Mouse (Mus musculus): ENCODE measurements around the gene Slc16a2.

Slc16a2 gene

DNA sequence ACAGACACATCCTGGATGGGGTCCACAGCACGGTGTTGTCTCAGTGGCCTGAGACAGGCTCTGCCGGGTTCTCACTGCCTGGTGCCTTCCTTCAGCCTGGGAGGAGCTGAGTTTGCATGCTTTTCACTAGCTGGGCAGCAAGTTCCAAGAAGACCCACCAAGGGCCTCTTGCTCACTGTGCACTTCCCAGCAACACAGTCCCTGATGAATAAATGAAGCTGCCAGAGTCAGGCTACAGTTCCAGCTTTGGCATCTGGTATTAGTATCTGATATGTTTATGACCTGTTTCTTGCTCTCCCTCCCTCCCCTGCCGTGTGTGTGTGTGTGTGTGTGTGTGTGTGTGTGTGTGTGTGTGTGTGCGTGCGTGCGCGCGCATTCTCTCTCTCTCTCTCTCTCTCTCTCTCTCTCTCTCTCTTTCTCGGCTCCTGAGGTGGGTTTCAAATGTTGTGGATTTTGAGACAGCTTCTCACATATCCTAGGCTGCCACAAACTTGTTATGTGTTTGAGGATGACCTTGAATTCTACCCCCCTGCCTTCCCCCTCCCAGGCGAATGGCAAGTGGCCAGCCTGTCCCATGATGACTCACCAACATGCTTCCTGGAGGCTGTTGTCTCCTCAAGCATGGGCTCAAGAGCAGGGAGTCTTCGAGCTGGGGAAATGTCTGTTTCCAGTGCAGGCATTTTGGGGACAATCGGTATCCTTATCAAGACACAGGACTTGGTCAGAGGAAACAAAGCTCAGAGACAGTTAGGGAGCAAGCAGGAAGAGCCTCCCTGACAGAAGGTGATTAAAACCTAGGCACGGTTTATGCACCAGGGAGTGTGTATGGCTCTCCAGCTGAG lies 80.3 kb downstream of the Slc16a2 start:
- no peak for DNase-seq (ENCODE audit: extremely low spot score, low read depth, low spot score)

DNA sequence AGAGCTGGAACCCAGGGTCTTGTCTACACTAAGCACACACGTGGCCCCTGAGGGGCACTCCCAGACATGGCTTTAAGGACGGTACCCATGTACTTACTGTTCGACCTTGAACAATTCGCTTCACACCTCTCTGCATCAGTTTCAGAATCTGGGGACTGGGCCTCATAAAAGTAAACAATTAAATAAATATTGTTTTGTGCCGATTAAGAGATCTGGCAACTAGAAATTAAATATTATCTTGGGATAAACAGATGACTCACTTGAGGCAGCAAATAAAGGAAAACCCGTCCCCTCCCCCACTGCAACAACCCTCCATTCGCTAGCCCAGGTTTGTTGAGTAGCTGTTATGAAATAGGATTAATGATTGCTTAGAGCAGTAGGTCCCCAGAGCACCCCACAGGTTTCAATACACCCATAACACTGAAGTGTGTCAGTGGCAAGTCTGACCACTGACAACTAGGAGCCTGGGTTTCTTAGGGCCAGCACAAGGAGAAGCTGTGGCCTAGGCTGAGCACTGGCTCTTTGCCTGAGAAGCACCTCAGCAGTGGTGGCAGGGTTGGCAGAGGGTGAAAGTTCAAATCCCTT lies 87.7 kb downstream of the Slc16a2 start:
- no peak for DNase-seq (ENCODE audit: extremely low spot score, low read depth, low spot score)

DNA sequence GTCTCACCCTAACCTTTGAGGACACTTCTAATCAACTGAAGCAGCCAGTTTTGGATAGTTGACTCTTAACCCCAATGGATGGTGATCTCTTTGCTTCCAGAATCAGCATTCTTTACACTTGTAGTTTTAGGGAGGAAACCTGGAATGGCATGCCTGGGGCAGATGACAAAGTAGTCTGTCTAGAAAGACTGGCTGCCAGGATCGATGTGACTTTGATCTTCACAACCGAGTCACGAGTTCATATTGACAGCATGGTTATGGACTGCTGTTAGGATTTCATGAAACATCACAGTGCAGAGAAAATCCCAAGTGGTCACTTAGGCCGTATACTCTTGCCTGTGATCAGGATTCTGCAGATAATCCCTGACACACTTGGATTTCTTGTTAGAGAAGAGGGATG lies 88.7 kb downstream of the Slc16a2 start:
- no peak for DNase-seq (ENCODE audit: extremely low spot score, low read depth, low spot score)

DNA sequence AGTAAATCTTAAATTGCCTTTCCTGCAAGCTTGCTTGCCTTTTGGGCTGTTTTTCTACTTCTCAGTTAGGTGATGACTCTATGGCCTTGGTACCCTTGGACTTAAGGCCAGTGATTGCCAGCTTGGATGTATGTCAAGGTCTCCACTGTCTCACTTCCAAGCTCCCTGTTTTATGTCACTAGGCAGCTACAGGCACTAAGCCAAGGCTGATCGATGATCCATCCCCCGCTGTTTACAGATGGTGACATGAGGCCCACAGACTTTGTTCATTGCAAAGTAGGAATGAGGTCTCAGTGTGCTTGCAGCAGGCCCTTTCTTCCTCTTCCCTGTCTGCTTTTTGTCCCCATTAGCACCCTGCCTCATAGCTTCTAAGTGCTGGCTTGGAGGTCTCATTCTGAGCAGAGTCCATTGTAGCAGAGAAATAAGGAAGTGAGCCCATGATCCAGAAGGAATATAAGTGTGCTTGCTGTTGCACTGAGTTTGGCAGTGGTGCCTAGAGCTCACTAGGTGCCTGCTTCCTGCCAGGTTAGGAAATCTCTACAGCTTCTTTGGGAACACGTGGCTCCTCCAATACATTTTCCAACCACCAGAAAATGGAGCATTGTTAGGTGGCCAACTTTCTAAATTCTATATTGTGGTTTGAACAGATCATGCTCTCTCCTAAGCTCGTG lies 89.6 kb downstream of the Slc16a2 start:
- DNase-seq (ENCODE audit: extremely low spot score, low read depth, low spot score), result no peak

DNA sequence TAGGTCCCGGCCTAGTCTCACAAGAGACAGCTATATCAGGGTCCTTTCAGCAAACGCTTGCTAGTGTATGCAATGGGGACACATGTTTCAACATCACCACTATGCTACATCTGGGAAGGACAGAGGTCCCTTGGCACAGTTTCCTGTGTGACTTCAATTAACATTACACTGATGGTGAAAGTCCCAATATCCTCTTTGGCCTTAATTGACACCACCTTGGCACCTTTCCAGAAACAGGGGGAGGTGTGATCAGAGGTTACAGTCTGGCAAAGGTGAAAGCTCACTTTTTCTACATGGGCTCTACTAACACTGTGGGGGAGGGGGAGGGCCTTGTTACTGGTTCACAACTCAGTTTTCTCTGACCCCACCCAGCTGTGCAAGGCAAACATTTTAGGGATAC lies 99.3 kb downstream of the Slc16a2 start:
- DNase-seq (ENCODE audit: extremely low spot score, low read depth, low spot score), result no peak

DNA sequence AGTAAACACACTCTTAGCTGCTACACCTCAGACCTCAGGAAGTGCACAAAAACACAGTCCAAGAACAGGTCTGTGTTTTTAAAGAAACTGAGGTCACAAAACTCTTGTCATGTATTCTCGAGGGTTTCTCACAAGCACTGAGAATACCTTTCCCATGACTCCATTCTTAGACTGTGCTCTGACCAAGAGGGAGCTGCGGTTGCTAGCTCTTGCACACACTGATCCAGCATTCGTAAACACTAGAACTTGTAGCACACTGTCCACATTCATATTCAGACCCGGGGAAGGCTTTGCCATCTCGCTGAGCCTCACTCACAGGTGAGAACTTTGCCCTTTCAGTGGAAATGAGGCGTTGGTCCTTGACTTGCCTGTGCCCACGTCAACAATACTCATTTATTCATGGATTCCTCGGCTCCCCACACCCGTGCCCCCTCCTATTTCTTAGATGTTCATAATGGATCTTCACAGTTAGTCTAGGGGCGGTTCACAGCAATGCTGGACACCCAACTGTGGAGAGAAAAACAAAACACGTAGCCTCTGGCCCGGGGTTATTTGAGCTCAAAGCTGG lies 102.1 kb downstream of the Slc16a2 start:
- DNase-seq (ENCODE audit: extremely low spot score, low read depth, low spot score), result no peak

DNA sequence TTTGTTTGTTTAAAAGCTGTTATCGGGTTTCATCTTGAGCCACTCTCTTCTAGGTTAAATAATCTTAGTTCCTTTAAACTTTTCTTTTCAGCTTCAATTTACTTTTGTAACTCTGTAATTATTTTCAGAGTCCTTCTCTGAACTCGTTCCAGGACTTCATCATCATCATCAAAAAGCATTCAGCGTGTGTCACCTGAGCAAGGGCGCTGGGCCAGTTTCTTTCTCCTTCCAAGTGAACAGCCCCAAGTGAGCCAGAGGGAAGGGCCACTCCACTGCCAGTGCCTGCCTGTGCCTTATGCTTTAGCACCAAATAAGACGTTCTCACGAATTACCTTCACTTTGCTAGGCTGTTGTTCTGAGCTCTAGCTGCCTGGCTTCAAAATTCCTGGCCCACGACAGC lies 108.9 kb downstream of the Slc16a2 start:
- no peak for DNase-seq (ENCODE audit: extremely low spot score, low read depth, low spot score)

DNA sequence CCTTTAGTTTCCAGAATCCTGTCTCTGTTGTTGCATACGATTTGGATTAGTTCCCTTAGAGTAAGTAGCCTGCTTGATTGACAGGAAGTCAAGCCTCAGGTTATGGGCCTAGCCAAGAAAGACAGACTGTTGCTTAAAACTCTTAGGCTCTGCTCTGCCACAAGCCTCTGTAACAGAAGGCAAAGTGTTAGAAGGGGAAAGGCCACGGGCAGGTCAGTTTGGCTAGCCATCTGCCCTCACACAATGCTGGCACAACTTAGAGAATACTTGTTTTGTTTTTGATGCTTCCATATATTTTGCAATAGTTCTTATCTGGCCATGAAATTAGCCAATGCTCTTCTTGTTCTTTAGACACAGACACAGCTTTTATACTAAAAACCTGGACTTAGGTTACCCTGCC lies 112.1 kb downstream of the Slc16a2 start:
- no peak for DNase-seq (ENCODE audit: extremely low spot score, low read depth, low spot score)

DNA sequence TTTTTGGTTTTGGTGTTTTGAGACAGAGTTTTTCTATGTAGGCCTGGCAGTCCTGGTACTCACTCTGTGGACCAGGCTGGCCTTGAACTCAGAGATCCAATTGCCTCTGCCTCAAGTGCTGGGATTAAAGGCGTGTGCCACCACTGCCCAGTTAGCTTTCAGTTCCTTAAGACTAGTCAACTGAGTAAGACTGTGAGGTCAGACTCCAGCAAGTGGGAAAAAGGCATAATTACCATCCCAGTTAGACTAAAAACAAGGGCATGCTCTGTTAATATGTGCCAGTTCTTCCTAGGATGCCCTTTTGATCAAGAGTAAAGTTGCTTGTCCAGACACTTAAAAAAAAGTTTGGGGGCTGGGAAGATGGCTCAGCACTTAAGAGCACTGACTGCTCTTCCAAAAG lies 113.2 kb downstream of the Slc16a2 start:
- no peak for DNase-seq (ENCODE audit: extremely low spot score, low read depth, low spot score)

DNA sequence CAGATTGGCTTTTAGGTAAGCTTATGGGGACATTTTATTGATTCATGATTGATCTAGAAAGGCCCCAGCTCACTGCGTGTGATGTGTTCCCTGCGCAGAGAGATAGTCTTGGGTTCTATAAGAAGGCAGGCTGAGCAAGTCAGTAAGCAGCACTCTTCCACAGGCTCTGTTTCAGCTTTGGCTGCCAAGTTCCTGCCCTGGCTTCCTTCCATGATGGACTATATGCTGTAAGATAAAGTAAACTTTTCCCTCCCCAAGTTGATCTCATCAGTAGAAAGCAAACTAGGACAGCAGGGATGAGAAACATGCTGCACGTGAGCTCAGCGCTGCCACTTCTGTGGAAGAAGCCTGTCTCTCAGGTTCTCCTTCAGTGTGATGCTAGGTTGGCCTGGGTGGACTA lies 117.2 kb downstream of the Slc16a2 start:
- no peak for DNase-seq (ENCODE audit: extremely low spot score, low read depth, low spot score)

DNA sequence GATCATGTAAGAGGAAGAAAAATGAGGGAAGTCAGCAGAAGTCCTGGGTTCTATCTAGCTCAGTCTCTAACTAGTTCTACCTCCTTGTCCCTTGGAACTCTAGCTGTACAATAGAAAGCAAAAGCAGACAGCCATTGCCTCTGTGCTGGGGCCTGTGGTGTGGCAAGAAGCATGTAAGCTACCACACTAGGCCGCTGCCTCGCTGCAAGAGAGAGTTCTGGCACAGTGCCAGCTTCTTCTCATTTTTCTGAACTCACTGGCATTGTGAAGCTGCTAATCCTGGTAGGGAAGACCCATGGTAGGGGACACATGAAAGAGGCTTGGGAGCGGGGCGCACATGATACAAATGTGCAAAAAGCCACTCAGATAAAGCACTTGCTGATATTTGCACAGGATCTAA lies 117.8 kb downstream of the Slc16a2 start:
- no peak for DNase-seq (ENCODE audit: extremely low spot score, low read depth, low spot score)

DNA sequence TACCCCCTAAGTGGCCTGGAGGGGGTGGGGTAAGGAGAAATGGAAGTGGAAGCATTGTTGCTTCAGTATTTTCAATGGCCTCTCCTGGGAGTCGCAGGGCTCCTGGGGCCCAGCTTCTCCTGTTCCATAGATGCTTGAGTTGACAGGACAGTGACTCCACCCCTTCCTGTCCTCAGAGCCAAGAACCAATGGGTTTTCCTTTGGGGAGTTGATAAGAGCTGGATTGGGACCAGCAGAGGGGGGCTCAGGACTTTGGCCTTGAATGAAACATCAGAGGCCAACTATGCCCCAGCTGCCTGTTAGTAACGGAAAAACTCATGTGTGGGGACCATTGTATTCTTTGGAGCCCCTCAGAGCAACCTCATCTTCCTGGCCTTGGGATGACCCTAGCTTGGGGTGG lies 124.0 kb downstream of the Slc16a2 start:
- DNase-seq (ENCODE audit: extremely low spot score, low read depth, low spot score), result no peak

DNA sequence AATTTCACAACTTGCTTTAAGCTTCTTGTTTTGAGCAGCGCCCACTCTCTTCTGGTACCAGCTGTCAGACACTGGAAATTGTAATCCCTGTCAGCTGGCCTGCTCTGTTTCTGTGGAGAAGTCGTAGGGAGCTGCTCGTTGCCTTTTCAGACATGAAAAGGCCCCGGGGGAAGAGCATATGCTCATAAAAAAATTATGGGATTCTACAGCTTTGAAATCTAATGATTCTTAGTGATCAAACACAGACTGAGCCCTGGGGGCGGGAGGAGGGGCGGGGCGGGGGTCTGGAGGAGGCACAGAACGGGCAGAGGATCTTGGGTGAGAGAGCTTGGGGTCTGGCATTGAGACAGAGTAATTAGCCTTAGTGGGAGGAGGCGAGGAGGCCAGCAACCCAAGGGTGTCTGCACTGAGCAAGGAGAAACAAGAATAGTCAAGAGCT lies 125.7 kb downstream of the Slc16a2 start:
- DNase-seq (ENCODE audit: extremely low spot score, low read depth, low spot score), result no peak

DNA sequence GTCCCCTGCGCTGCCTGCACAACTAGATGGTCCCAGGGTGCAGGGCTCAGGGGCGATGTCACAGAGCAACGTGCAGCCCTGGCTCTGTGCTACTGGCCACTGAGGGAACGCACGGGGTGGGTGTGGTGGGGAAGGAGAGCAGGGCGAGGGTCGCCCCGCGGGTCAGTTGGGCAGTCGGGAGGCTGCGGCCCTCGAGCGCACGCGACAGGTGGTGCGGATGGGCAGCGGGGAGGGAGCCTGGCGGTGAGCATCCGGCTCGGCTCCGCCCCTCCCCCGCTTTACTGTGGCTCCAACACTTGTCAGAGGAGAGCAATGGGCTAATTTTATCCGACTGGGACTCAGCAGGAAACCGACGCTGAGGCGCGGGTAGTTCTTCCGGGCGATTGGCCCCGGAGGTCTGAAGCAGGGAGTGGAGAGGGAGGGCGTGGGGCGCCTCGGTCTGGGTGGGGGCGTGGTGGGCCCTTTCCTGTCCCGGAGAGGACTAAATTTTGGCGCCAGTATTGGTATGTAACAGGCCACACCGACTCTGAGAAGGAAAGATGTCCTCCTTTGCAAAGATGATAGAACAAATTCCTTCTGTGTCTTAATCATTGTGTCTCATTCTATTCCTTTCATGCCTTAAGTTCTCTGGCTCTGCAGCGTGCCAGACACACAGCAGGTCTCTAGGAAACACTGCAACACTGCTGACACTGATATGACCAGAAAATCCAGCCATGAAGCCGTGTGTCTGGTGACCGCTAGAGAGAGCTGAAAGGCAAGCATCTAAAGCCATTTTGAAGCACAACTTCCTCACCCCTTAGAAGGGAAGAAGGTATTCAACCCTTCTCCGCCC lies 126.4 kb downstream of the Slc16a2 start:
- peak; percentile 22 for DNase-seq (ENCODE audit: extremely low spot score, low read depth, low spot score)

DNA sequence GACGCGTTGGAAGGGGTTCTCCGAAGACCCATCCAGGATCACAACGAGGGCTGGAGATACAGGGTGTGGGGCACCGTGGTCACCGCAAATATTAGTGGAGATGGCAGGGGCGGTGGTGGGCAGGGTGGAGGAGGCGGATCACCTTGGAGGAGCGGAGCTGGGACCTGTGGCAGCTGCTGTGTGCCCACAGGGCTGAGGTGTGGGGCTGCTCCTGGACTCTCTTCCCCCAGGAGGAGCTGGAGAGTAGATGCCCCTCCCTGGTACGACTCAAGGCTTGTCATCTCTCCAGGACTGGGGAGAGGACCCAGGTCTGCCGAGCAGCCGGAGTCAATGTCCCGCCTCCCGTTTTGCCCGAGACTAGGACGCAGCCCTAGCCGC lies 127.0 kb downstream of the Slc16a2 start:
- DNase-seq (ENCODE audit: extremely low spot score, low read depth, low spot score), result no peak

DNA sequence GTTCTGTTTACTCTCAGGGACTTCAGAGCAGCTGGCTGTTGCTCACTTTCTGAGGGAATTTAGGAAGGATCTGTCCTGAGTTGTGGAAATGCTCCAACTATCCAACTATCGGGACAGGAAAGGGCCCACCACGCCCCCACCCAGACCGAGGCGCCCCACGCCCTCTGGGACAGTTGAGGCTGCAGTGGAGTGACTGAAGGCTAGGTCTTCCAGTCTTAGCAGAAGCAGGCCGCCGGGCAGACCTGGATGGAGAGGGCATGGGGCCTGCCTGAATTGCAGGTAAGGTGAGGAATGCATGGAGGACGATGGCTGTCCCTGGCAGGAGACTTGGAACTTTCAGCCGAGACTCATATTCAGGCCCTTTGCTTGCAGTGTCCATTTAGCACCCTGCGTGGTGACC lies 127.4 kb downstream of the Slc16a2 start:
- no peak for DNase-seq (ENCODE audit: extremely low spot score, low read depth, low spot score)

DNA sequence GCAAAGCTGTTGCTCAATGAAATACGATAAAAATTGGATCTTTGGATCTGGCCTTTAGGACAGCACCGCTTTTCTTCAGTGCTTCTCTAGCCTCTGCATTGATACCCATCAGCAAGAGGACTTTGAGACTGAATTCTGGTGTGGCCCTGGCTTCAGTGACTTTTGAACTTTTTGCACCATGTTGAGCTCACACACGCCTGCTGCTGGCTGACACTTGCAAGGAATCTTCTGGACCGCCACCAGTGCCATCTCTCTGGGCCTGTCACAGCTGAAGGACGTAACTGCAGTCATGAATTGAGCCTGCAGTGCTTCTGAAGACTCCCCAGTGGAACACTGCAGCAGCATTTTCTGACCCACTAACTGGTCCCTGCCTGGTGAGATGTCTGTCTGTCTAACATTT lies 128.9 kb downstream of the Slc16a2 start:
- DNase-seq (ENCODE audit: extremely low spot score, low read depth, low spot score), result no peak

DNA sequence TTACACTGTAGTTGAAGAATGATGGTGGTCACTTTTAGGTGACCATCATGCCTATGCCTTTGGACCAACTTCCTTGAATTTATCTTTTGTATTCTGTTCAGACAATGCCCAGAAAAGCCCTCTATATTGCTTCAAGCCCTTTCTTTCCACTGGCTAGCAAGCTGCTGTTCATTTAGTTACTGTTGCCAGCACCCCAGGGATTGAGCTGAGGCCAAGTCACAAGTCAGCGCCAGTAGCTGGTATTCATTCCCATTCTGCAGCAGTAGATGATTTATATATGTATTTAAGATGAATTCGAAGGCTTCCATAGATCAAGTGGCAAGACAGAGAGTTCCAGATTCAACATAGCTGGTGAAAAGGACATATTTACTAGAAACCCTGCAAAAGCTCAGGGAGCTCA lies 133.2 kb downstream of the Slc16a2 start:
- no peak for DNase-seq (ENCODE audit: extremely low spot score, low read depth, low spot score)

DNA sequence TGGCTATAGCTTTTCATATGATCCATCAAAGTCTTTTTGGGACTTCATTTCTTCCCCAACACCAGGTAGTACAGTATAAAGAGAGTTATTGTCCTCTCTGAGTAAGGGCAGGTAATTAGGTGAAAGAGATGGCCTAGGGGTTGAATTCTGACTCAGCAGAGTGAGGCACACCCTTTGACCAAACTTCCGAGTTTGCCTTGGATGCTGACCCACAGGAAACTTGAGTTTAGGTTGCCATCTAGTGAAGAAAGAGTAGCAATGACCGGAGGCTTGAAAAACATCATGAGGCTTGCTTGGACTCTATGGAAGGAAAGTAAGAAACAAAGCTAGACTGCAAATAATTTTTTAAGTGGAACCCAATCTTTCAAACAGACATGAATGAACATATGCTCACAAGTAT lies 147.1 kb downstream of the Slc16a2 start:
- no peak for DNase-seq (ENCODE audit: extremely low spot score, low read depth, low spot score)

DNA sequence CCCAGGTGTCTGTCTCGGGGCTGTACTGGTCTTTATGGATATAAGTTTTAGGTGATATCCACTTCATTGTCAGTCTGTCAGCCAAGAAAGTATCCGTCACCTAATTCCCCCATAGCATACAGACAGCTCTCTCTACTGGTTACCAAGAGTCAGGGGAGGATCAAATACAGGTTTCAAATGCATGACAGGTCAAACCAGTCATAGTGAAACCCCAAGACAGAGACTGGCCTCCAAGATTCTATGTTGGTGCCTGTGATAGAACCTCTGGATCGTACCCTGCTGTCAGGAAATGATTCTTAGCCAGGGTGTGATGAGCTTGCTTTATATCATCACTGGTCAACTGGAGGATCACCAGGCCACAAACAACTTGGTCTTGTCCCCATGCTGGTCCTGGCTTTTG lies 148.0 kb downstream of the Slc16a2 start:
- no peak for DNase-seq (ENCODE audit: extremely low spot score, low read depth, low spot score)

DNA sequence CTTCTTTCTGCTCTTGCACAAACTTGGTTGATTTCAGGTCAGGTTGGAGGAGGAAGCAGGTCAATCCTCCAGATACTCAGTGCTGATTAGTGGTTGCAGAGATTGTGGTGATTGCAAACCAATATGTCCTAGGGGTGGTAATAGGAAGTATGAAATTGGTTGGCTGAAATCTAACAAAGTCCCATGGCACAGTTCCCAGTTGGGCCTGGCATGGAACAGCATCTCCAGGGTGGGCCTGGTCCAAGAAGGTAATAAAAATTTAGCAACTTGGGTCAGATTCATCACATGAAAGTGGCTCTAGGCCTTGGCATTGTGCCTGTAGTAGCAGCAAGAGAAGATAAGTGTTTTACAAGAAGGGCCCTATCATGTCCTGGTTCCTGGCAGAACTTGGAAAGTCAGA lies 151.5 kb downstream of the Slc16a2 start:
- no peak for DNase-seq (ENCODE audit: extremely low spot score, low read depth, low spot score)

All from hindlimb bud, embryonic 11.5 days (tissue).